Comparison of ENCODE assay signal across 9 mouse cellular contexts in genomic region chr3:29081517-29081916, GRCm38 (mm10). TPM values are rescaled to one million over a fixed set of nuclear protein-coding genes. Genes with fewer than 3 reads are reported as not detected.
DNase-seq lines count a peak whose midpoint lies in the region; ATAC-seq and TF ChIP-seq lines count a peak whose summit lies in the region.
"Had no signal": no experiment of that assay in that cellular context is flagged by ENCODE, and none has a peak within 500 bp of the region (broad histone marks: within the 10 kb centered on the region; RNA-seq: fewer than 3 reads in every experiment).

No protein-coding gene starts in this region.

- no peak overlapping the region for H3K9ac ChIP-seq in lung, embryonic 16.5 days (ENCODE audit: low read length)
- H3K9ac ChIP-seq in neural tube, embryonic 15.5 days (replicated peaks), result peak overlapping the region; percentile 50
- H3K9ac ChIP-seq: liver, embryonic 15.5 days had no signal

- peak; percentile 34; the same call in 1 of the 2 replicates for ATAC-seq in lung, embryonic 16.5 days (ENCODE audit: low read depth)
- peak; percentile 62; the same call in 1 of the 2 replicates for ATAC-seq in neural tube, embryonic 15.5 days (ENCODE audit: low FRiP score)
- no peak for ATAC-seq in erythroid progenitor cell, adult 5-6 weeks (replicated peaks; ENCODE audit: low FRiP score, poor library complexity, severe bottlenecking)

- TF ChIP-seq CTCF in lung, adult 2 months (IDR thresholded peaks at IDR 0.05; ENCODE audit: insufficient read depth, low read length), result no peak

- H3K27me3 ChIP-seq in lung, embryonic 16.5 days (ENCODE audit: control insufficient read depth, insufficient read depth, low read depth, low read length), result peaks cover 36% of the 10 kb centered on the region
- 0 out of 2 replicates have a peak, but pooled peaks cover 4% of the 10 kb centered on the region for H3K27me3 ChIP-seq in neural tube, embryonic 15.5 days (replicated peaks)

- no peak for TF ChIP-seq POLR2A in lung, adult 2 months (IDR thresholded peaks at IDR 0.05; ENCODE audit: borderline replicate concordance, extremely low read depth, low read depth, low read length)

- H3K4me2 ChIP-seq in lung, embryonic 16.5 days (ENCODE audit: low read depth, low read length), result peak overlapping the region; percentile 81
- H3K4me2 ChIP-seq in neural tube, embryonic 15.5 days, result peak overlapping the region; percentile 94

- H3K36me3 ChIP-seq in lung, embryonic 16.5 days (ENCODE audit: control insufficient read depth, insufficient read depth, low read length), result no peaks in the 10 kb centered on the region
- H3K36me3 ChIP-seq in neural tube, embryonic 15.5 days, result no peaks in the 10 kb centered on the region
- H3K36me3 ChIP-seq: liver, embryonic 15.5 days had no signal

- H3K4me3 ChIP-seq in lung, embryonic 16.5 days (ENCODE audit: low read length), result peak overlapping the region; percentile 52
- H3K4me3 ChIP-seq in lung, adult 2 months (replicated peaks; ENCODE audit: extremely low read depth, low read depth, low read length), result no peak overlapping the region
- peak overlapping the region; percentile 67 for H3K4me3 ChIP-seq in neural tube, embryonic 15.5 days (replicated peaks)
- H3K4me3 ChIP-seq: liver, embryonic 15.5 days had no signal

- peak; percentile 71 to 80 for DNase-seq in cerebellum, postnatal 10 days
- no peak for DNase-seq in cerebellum, adult 9-11 months
- no peak for DNase-seq in lung, adult 2 months
- peak; percentile 9 to 11 for DNase-seq in left cerebral cortex, adult 8-10 months (ENCODE audit: low spot score in 2 of 2)
- no peak for DNase-seq in testis, postnatal 10 days (ENCODE audit: low spot score)

- peaks cover 12% of the 10 kb centered on the region; the same call in 1 of the 2 replicates for H3K4me1 ChIP-seq in lung, embryonic 16.5 days (replicated peaks; ENCODE audit: control insufficient read depth, insufficient read depth, low read length)
- no peaks in the 10 kb centered on the region; the same call in 1 of the 2 replicates for H3K4me1 ChIP-seq in lung, adult 2 months (ENCODE audit: control insufficient read depth, insufficient read depth, low read length)
- peaks cover 25% of the 10 kb centered on the region for H3K4me1 ChIP-seq in neural tube, embryonic 15.5 days
- H3K4me1 ChIP-seq: liver, embryonic 15.5 days had no signal

- 23% methylated on average over 13 of the region's 13 CpGs for WGBS in lung, embryonic 16.5 days
- 31% methylated on average over 13 of the region's 13 CpGs for WGBS in lung, adult 2 months
- WGBS in neural tube, embryonic 15.5 days, result 11% methylated on average over 13 of the region's 13 CpGs

- H3K9me3 ChIP-seq in lung, embryonic 16.5 days (ENCODE audit: control insufficient read depth, low read length), result no peaks in the 10 kb centered on the region
- H3K9me3 ChIP-seq in neural tube, embryonic 15.5 days (replicated peaks), result no peaks in the 10 kb centered on the region
- H3K9me3 ChIP-seq: liver, embryonic 15.5 days had no signal

- no peak overlapping the region for H3K27ac ChIP-seq in lung, embryonic 16.5 days (ENCODE audit: low read length)
- peak overlapping the region; percentile 74 for H3K27ac ChIP-seq in neural tube, embryonic 15.5 days (replicated peaks)
- H3K27ac ChIP-seq: liver, embryonic 15.5 days had no signal

RNA-seq across cellular contexts. Expression of gene Egfem1, which starts 0.3 kb away (rescaled TPM):
- 18.5 and 24.2 TPM in 2 replicates for polyA plus RNA-seq in lung, embryonic 16.5 days (2015; fragmentation: Nextera tagmentation; extraction: Ambion mirVana)
- polyA plus RNA-seq in lung, adult 2 months (2012; rRNA removed), result 0.80 and 1.2 TPM in 2 replicates
- 10 to 100 TPM; 16.2 to 21.6 (median 19.3) TPM for total RNA-seq in left cerebral cortex, adult 8-10 months (2022)
- 4.3 and 5.1 TPM in 2 replicates for polyA plus RNA-seq in neural tube, embryonic 15.5 days (2015; fragmentation: Nextera tagmentation; extraction: Ambion mirVana)
- not detected in 2 replicates for total RNA-seq in erythroid progenitor cell, adult 5-6 weeks (2015; ENCODE audit: low replicate concordance)
- not detected in 2 replicates for total RNA-seq in erythroid progenitor cell, adult 5-6 weeks (2017; ENCODE audit: low replicate concordance)

Comparison
In these comparisons a context has a peak if more than half of its experiments do, and no peak if none do; other contexts are left out.
1. DNase-seq: peak in cerebellum, postnatal 10 days (2 of 2) and left cerebral cortex, adult 8-10 months (2 of 2); none in cerebellum, adult 9-11 months (single experiment), lung, adult 2 months (single experiment) and testis, postnatal 10 days (single experiment).